Mouse (Mus musculus) ES-Bruce4 (cell line): Measurements from ENCODE around the gene Gm28042.

ENCODE experiments used
- CTCF ChIP-seq: IDR thresholded peaks from one replicate; pipeline ENCODE4 v1.8.1; 2011; ENCODE audit warnings: low read depth, low read length
- EP300 ChIP-seq: IDR thresholded peaks from 2 replicates; pipeline ENCODE4 v1.6.1; 2011; ENCODE audit warnings: low read depth, low read length; ENCODE audit not compliant: insufficient read depth
- POLR2A ChIP-seq: IDR thresholded peaks from one replicate; pipeline ENCODE4 v1.8.1; 2011; ENCODE audit warnings: low read length; ENCODE audit not compliant: insufficient read depth

DNA sequence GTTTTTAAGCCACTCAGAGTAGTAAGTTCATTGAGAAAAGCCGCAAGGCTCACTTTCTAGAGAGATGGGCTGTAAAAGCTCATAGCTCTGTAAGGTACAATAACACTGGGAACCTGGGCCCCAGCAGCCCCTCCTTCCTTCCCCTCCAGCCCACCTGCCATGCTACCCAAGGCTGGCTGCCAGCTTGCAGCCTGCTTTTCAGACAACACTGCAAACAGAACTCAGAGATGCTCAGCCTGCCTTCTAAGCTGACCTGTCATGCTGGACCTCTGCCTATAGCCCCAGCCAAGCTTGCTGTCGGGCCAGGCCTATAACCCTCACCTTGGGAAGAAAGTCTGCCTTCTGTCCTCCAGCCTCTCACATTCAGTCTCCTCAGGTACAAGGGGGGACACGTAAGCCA, 17.4 kb downstream of the Gm28042 start:
- no peak for TF ChIP-seq POLR2A
- no peak for TF ChIP-seq CTCF
- no peak for TF ChIP-seq EP300
